Mouse (Mus musculus) testis, adult 2 months (tissue): Measurements from ENCODE around the gene Mroh2a.

ENCODE experiments used
- CTCF ChIP-seq: fragments of 200-500 bp; IDR thresholded peaks from 2 replicates; pipeline ENCODE4 v1.5.1; 2012; ENCODE audit warnings: low read depth, mild to moderate bottlenecking, inconsistent platforms, low read length, moderate library complexity; ENCODE audit not compliant: control insufficient read depth, insufficient read depth, insufficient replicate concordance
- POLR2A ChIP-seq: fragments of 200-500 bp; IDR thresholded peaks from 2 replicates; pipeline ENCODE4 v1.6.1; 2012; ENCODE audit warnings: low read depth, mild to moderate bottlenecking, inconsistent platforms, low read length, moderate library complexity; ENCODE audit not compliant: control insufficient read depth

- no peak for TF ChIP-seq CTCF
- TF ChIP-seq POLR2A: no peak
Observed at GRCm38 (mm10) chr1:88225741-88226140, 1.0 kb upstream of the Mroh2a start.
